Mouse (Mus musculus) left cerebral cortex, postnatal 10 days (tissue): ENCODE measurements around the gene Zup1. TPM values are rescaled to one million over a fixed set of nuclear protein-coding genes. Genes with fewer than 3 reads are reported as not detected.
"Not testable (repeated sequence)": the region's sequence is repeated elsewhere in the genome, so short reads cannot be mapped to it uniquely, and the experiment has no call there.

ENCODE experiments used
- DNase-seq, 2 experiments: peaks; one replicate each; pipeline ENCODE4 v3.0.0; 2021 to 2022; ENCODE audit warnings: low spot score in 2 of 2, mixed read lengths in 1 of 2; ENCODE audit errors: extremely low spot score in 1 of 2
- intact Hi-C: fragments of 180-260 bp; cut with DNase I; formaldehyde crosslinking; loops from one replicate; pipeline ENCODE4 v1.15.1; 2025
- total RNA-seq, 2 experiments: library from RNA; stranded (reverse); gene quantifications; 2 replicates each; pipeline ENCODE4 v1.2.3; 2021

The Zup1 gene
- total RNA-seq: 10 to 100 TPM; 13.2 to 15.0 TPM

DNA sequence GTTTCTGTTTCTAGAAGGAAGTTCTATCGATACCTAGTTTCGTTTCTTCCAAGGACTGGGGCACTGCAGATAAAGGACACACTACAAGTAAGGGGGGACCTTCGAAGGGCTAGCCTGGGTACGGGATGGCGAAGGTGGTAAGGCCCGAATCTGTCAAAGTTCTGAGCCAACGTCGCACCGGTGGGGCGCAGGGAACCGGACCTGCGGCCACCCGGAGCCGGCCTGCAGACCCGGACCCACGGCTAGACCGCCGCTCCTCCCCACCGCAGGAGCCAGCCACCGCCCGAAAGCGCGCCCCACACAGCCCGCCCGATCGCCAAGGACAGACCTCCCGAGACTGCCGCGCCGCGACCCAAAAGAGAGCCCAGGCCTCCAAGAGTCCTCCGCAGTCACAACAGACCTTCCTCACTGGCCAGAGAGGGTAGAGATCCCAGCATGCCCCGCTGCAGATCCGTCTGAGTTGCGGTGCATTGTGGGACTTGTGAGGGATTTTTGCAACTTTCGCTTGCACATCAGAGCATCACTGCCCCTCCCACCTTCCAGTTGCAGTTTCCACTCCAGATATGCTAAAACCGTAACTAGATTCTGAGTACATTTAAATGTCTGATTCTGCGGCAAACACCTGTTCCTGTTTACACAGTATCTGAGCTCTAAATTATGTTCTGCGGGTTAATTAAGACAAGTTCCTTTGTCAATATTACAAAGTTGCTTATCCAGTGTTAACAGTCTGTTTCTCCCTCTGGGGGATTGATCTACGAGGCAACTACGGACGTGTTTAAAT is at the start of gene Zup1:
Zup1 (minus strand) TSS at position 467 of the 781 bp plus-strand sequence.
- intact Hi-C loops: no loop called here
- peak; percentile 77 to 90 for DNase-seq

DNA sequence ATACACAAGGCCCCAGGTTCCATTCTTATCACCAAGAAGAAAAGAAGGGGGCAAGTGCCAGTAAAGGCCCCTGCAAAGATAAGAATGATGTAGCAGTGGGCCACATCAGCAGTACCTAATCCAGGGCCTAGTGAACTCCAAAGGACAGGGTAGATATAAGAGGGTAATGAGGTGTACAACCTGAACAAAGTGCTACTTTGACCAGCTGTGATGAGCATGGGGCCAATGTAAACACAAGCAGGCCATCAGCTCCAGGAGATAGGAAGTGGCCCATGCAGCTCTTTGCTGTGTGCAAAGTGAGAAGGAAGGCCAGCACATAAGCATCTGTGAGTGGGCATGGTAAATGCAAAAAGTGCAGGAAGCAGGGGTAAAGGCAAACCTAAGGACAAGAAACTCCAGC is 47.3 kb upstream of the Zup1 start:
- intact Hi-C loops: no loop called here
- no peak for DNase-seq

DNA sequence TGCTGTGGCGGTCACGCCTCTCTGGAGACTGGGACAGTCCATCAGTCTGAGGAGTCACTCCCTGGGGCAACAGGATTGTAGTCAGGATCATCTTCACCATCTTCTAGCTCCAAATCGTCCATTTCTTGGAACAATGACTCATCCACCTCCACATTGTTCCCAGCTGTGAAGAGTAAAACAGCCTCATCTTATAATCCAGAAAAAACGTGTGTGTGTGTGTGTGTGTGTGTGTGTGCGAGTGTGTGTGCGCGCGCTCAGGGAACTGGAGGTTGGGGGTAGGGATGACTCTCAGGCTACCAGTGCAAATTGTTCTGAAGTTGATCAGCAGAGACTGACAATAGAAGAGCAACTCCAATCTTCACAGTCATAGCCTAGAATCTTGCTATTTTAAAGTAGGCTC is 45.6 kb upstream of the Zup1 start:
- intact Hi-C loops, DNase-seq: not testable (repeated sequence)

DNA sequence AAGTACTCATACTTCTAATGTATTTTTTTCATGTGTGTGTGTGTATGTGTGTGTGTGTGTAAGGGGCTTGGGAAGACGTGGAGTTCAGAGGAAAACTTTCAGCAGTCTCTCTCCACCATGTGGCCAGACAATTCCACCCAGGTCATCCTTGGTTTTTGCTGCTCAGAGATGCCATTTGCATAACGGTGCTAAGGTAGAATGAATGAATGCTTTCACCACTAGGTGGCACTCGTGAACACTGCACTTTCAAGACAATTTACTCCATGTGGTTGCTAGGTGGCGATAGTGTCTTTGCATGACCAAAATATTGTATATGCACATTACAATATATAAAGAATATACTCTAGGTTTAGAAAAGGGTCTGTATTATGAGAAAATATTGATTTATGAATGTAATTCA is 35.7 kb upstream of the Zup1 start:
- intact Hi-C loops: no loop called here
- peak; percentile 59 to 66 for DNase-seq

DNA sequence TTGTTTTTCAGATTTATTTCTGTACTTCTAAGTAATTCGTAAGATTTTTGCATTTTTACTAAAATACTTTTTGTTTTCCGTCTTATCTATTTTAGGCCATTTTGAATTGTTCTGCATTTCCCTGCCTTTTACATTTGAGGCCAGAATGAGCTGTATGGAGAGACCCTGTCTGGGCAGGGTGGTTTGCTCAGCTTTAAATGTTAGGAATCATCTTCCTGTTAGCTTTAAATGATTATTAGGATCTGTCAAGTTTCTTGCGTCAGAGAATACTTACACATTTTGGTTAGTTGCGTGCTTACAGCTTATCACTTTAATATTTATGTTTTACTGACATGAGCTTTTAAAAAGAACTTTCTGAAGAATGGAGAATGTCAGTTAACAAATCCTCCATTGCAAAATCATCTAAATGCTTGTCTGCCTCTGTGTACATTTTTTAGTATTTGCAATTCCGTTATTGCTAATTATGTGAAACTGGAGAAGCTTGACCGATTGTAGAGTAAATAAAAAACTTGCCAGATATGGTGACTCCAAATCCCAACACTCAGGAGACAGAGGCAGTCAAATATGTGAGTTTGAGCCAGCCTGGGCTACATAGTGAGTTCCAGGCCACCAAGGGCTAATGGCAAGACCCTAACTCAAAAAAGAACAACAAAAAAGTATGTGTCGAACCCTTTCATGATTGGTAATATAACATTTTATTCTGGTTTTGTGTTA is 23.9 kb upstream of the Zup1 start:
- intact Hi-C loops: no loop called here
- DNase-seq: no peak

DNA sequence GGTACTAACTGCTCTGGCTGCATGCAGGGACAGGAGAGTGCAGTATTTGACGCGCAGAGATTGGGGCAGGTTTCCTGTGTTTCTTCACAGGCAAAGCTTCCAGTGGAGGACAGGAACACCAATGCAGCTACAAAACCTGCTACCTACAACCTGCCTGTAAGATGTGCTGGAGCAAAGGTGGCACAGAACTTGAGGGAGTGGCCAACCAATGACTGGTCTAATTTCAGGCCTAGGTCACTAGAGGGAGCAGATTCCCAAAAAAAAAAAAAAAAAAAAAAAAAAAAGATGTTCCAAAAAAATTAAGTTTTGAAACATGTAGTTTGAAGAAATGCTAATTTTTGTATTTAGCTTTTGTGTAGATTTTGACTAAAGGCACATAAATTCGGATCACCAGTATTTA is 1.4 kb upstream of the Zup1 start:
- intact Hi-C loops: no loop called here

DNA sequence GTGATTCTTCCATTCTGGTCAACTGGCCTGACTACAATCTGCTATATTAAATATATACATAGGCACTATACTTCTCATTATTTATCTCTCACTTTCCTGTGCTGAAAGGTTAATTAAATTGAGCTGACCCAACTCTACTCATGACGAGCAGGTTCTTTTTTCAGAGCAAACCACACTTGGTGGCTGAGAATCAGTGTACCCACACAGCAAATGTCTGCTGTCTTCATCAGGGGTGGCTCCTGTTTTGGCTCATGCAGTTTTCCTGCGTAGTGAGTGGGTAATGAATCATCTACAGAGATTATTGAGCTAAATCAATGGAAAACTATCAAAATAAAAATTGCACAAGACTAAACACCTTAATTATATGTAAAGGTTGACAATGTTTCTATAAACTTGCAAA is 4.7 kb downstream of the Zup1 start:
- intact Hi-C loops: no loop called here
- no peak for DNase-seq

More for the DNA sequence above, 1.4 kb upstream of the Zup1 start:
- DNase-seq: no peak

DNA sequence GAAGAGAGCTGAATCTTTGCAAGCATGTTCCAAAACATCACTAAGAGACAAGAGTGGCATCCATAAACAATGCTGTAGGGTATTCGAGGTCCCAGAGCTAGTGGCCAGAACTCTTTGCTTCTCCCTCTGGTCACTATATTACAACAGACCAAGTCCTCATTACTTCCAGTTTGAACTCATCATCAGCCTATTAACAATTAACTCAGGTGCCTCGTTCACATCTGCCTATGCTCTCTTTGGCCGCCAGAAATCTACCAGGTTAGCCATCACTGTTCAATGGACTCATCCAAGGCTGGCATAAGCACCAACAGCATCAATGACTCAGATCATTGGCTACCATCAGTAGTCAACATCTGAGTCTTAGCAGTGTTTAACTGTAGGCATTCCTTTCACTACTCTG is 5.7 kb downstream of the Zup1 start:
- intact Hi-C loops: no loop called here
- no peak for DNase-seq

DNA sequence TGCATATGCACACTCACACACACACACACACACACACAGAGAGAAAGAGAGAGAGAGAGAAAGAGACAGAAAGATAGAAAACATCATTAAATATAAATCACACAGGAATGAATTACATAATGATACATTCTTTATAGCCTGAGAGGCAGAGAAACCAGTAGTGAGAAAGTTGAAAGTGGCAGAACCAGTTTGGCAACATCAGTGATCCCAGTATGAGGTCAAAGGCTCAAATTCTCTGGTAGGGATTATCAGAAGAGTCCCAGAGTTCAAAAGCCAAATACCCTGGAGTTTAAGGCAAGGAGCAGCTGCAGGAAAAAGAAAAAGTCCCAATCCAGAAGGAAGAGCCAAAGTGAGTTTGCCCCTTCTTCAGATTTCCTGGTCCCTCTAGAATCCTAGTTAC is 10.4 kb downstream of the Zup1 start:
- intact Hi-C loops: no loop called here
- DNase-seq: no peak

DNA sequence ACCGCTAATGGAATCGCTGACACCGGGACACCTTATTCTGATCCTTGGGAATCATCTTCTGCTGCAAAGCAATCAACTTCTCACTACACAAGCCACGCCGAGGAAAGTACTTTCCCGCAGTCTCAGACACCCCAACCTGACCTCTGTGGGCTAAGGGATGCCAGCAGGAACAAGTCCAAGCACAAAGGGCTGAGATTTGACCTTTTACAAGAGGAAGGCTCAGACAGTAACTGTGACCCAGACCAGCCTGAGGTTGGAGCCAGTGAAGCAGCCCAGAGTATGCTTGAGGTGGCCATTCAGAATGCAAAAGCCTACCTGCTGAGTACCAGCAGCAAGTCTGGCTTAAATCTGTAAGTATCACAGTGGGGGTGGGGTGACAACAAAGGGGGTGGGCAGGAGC is 45.6 kb downstream of the Zup1 start:
- peak in 1 of 2 experiments; percentile 0 for DNase-seq
- intact Hi-C loops: no loop called here

DNA sequence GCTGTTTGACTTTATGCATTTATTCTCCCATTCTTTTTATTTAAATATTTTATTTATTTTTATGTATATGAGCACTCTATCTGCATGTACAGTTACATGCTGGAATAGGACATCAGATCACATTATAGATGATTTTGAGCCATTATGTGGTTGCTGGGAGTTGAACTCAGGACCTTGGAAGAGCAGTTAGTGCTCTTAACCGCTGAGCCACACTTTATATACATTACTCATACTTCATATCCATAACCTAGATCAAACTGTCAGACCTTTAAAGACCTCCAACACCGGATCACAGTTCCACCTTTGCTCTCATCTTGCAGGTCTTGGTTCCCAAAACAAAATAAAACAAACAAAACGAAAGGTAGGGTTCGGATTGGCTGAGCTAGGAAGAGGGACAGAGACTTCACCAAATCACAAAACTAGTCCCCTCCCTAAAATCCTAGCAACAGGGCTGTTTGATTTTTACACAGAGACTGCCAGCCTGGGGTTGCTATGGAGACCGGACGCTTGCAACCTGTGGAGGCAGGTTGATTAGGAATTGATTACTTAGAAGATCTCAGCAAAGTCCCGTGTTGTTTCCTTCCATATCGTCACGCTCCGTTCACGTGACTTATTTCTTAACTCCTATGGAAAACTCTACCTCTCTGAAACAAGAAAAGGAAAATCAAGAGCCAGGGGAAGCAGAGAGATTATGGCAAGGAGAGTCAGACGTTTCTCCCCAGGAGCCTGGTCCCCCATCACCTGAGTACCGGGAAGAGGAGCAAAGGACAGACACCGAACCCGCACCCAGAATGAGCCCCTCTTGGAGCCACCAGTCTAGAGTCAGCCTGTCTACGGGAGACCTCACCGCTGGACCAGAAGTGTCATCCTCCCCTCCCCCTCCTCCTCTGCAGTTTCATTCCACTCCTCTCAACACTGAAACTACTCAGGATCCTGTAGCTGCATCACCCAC is 46.3 kb downstream of the Zup1 start, which contains the start of gene Rsph4a:
Rsph4a (plus strand) TSS at position 582 of the 952 bp plus-strand sequence.
- intact Hi-C loops: no loop called here
- peak; percentile 64 to 66 for DNase-seq

DNA sequence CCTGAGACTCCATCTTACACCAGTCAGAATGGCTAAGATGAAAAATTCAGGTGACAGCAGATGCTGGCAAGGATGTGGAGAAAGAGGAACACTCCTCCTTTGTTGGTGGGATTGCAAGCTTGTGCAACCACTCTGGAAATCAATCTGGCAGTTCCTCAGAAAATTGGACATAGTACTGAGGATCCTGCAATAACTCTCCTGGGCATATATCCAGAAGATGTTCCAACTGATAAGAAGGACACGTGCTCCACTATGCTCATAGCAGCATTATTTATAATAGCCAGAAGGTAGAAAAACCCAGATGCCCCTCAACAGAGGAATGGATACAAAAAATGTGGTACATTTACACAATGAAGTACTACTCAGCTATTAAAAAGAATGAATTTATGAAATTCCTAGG is 49.5 kb downstream of the Zup1 start:
- intact Hi-C loops, DNase-seq: not testable (repeated sequence)

DNA sequence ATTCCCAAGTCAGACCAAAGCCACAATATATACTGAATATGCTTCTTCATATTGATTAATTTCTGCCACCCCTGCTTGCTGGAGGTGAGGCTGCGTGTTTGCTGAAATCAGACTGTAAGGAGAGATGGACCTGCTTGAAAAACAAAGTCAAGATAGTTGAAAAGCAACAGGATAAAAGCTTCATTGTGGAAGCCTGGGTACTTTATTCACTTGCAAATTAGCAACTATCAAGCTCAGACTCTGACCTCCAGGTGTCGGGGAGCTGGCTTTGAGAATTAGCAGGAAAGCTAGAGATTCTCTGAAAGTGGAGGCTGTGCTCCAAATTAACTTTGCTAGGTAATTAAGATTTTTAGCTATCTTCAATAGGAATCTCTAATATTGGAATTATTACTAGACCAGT is 68.7 kb downstream of the Zup1 start:
- DNase-seq, intact Hi-C loops: not testable (repeated sequence)

DNA sequence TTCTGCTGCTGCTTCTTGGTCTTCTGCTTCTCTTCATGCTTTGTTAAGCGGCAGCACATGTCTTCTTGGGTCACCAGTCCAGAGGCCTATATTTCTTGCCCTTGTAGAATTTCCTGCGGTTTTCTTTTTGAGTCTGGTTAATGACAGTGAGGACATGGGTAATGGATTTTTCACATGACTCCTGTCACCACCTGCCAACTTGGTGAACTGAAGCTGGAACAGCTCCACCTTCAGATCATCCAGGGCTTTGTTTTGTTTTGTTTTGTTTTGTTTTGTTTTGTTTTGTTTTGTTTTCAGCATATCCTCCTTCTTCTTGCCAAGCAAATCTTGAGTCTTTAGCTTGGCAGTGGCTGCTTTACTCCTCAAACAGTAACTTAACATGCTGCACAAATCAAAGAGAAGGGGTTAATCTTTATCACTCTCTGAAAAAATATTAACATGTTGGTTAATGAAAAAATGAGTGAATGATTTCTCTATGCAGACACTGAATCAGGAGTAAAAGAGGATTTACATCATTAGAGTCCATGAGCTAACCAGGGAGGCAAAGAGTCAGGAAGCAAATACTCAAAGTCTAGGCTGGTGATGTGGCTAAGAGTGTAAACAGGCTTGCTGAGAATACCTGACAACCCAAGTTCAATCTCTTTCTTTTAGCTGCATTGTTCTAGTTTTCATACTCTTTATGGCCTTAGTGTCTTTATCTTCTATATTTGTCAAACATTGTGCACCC is 78.2 kb downstream of the Zup1 start:
- no peak for DNase-seq
- intact Hi-C loops: no loop called here

DNA sequence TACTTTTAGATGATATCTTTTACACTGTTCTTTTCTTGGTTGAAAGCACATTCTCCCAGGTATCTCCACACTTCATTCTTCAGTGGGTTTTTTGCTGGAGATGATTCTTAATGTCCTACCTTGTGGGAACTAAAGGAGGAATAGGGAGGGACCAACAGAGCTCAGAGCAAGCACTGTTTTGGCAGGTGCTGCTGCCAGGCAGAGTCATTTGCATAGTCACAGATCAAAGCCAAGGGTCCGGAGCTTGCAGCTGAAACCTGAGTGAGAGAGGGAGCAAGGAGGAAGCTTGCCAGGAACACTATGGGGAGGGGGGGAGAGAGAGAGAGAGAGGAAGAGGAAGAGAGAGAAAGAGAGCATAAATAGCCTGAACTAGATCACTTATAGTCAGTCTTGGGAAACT is 80.6 kb downstream of the Zup1 start:
- DNase-seq: no peak
- intact Hi-C loops: no loop called here
